Mouse (Mus musculus) intestine, embryonic 14.5 days (tissue): Measurements from ENCODE around the gene Ryr1. TPM values are rescaled to one million over a fixed set of nuclear protein-coding genes. Genes with fewer than 3 reads are reported as not detected.

ENCODE experiments used
- ATAC-seq: fragments of 200-750 bp; cut with Nextera tagmentation; replicated peaks from 2 replicates; pipeline ENCODE4 v1.8.0; 2017; ENCODE audit warnings: low read depth, moderate number of reproducible peaks, moderate TSS enrichment, moderate library complexity; ENCODE audit not compliant: low FRiP score, low TSS enrichment
- DNase-seq: peaks from one replicate; pipeline ENCODE4 v3.0.0-alpha.2; 2018; ENCODE audit warnings: low spot score
- H3K27ac ChIP-seq: fragments of 300-500 bp; sonication (generic); 2 replicates; pipeline ENCODE4 v1.5.1; 2014; ENCODE audit warnings: low read depth, mild to moderate bottlenecking, control low read depth
- H3K27me3 ChIP-seq: fragments of 300-500 bp; sonication (generic); replicated peaks from 2 replicates; pipeline ENCODE4 v1.6.1; 2014; ENCODE audit warnings: low read length, control low read depth; ENCODE audit not compliant: control insufficient read depth, insufficient read depth
- H3K36me3 ChIP-seq: fragments of 300-500 bp; sonication (generic); 2 replicates; pipeline ENCODE4 v1.6.1; 2014; ENCODE audit warnings: low read length, control low read depth; ENCODE audit not compliant: control insufficient read depth, insufficient read depth
- H3K4me1 ChIP-seq: fragments of 300-500 bp; sonication (generic); replicated peaks from 2 replicates; pipeline ENCODE4 v1.6.1; 2014; ENCODE audit warnings: low read length, control low read depth, mixed read lengths; ENCODE audit not compliant: control insufficient read depth, insufficient read depth
- H3K4me2 ChIP-seq: fragments of 300-500 bp; sonication (generic); 2 replicates; pipeline ENCODE4 v1.6.1; 2014; ENCODE audit warnings: low read length
- H3K4me3 ChIP-seq: fragments of 300-500 bp; sonication (generic); 2 replicates; pipeline ENCODE4 v1.5.1; 2014; ENCODE audit warnings: low read depth, low read length, control low read depth, mixed read lengths
- H3K9ac ChIP-seq: fragments of 300-500 bp; sonication (generic); 2 replicates; pipeline ENCODE4 v1.6.1; 2014; ENCODE audit warnings: mild to moderate bottlenecking, low read length
- H3K9me3 ChIP-seq: fragments of 300-500 bp; sonication (generic); 2 replicates; pipeline ENCODE4 v1.6.1; 2016; ENCODE audit warnings: low read length, control low read depth; ENCODE audit not compliant: control insufficient read depth
- WGBS: fragments of 180-500 bp; shearing (Covaris S2); extraction: QIAGEN DNeasy Blood & Tissue Kit; methylation state at CpG from one replicate; pipeline ENCODE4 v1.1.7; 2014; 5-methylcytosine and 5-hydroxymethylcytosine counted together
- polyA plus RNA-seq: library from polyadenylated mRNA; unstranded; fragments of >200 nt; fragmentation: Nextera tagmentation; extraction: Ambion mirVana; gene quantifications from 2 replicates; pipeline ENCODE4 v1.2.1, GENCODE M21; 2014

Gene Ryr1
- polyA plus RNA-seq, 1 experiment from 2014 or later = 0.80 TPM

GRCm38 (mm10) chr7:29134693-29135386 lies 9.9 kb upstream of the Ryr1 start, which contains the start of gene Rasgrp4:
Gene Rasgrp4 (plus strand): TSS chr7:29134851.
- WGBS = 2% methylated on average over 17 of the region's 20 CpGs

GRCm38 (mm10) chr7:29134230-29134629 lies 9.3 kb upstream of the Ryr1 start:
- H3K27me3 ChIP-seq = no peaks in the 10 kb centered on the region
- H3K36me3 ChIP-seq = no peaks in the 10 kb centered on the region
- ATAC-seq = no peak
- 4% methylated on average over 3 of the region's 4 CpGs for WGBS
- H3K9ac ChIP-seq = no peak overlapping the region
- H3K4me2 ChIP-seq = peak overlapping the region; percentile 49
- H3K4me1 ChIP-seq = 0 out of 2 replicates have a peak, but pooled peaks cover 10% of the 10 kb centered on the region
- H3K9me3 ChIP-seq = no peaks in the 10 kb centered on the region
- peak overlapping the region; percentile 25; the same call in 1 of the 2 replicates for H3K4me3 ChIP-seq
- DNase-seq = no peak
- H3K27ac ChIP-seq = no peak overlapping the region

More at GRCm38 (mm10) chr7:29134693-29135386, 9.9 kb upstream of the Ryr1 start, which contains the start of gene Rasgrp4:
- Histone ChIP-seq H3K36me3 (no peaks in the 10 kb centered on the region), H3K27ac (no peak within 1 kb of the TSS), H3K4me2 (peak within 1 kb of the TSS; percentile 49), H3K27me3 (no peaks in the 10 kb centered on the region), H3K4me1 (0 out of 2 replicates have a peak, but pooled peaks cover 10% of the 10 kb centered on the region), H3K9me3 (no peaks in the 10 kb centered on the region), H3K9ac (peak within 1 kb of the TSS; percentile 16; the same call in 1 of the 2 replicates), H3K4me3 (peak within 1 kb of the TSS; percentile 25)
- DNase-seq (peak; percentile 63), ATAC-seq (no peak; the same call in 1 of the 2 replicates)

GRCm38 (mm10) chr7:29128725-29129124 lies 3.7 kb upstream of the Ryr1 start:
- WGBS = 67% methylated on average over 2 of the region's 2 CpGs
- Histone ChIP-seq H3K9ac (no peak overlapping the region), H3K36me3 (no peaks in the 10 kb centered on the region), H3K9me3 (no peaks in the 10 kb centered on the region), H3K4me1 (peaks cover 11% of the 10 kb centered on the region; the same call in 1 of the 2 replicates), H3K27ac (no peak overlapping the region), H3K4me3 (no peak overlapping the region), H3K4me2 (no peak overlapping the region), H3K27me3 (no peaks in the 10 kb centered on the region)
- DNase-seq (no peak), ATAC-seq (no peak)

- Histone ChIP-seq H3K4me1 (peaks cover 11% of the 10 kb centered on the region; the same call in 1 of the 2 replicates), H3K4me2 (no peak overlapping the region), H3K4me3 (no peak overlapping the region), H3K9ac (no peak overlapping the region), H3K27ac (no peak overlapping the region), H3K9me3 (no peaks in the 10 kb centered on the region), H3K27me3 (no peaks in the 10 kb centered on the region), H3K36me3 (no peaks in the 10 kb centered on the region)
- WGBS = 15% methylated on average over 7 of the region's 7 CpGs
- ATAC-seq = 0 out of 2 replicates have a peak, but pooled peaks have one; percentile 9
- peak; percentile 77 for DNase-seq
Observed at GRCm38 (mm10) chr7:29126173-29126915, 1.4 kb upstream of the Ryr1 start.

- 46% methylated on average over 5 of the region's 5 CpGs for WGBS
- no peaks in the 10 kb centered on the region for H3K9me3 ChIP-seq
- H3K4me2 ChIP-seq = no peak overlapping the region
Observed at GRCm38 (mm10) chr7:29123531-29124358, 1.2 kb downstream of the Ryr1 start.

GRCm38 (mm10) chr7:29122821-29123220 lies 2.2 kb downstream of the Ryr1 start:
- H3K4me2 ChIP-seq = no peak overlapping the region
- no peak overlapping the region for H3K9ac ChIP-seq
- DNase-seq = no peak
- no peaks in the 10 kb centered on the region for H3K9me3 ChIP-seq
- no peak overlapping the region for H3K4me3 ChIP-seq
- ATAC-seq = no peak
- peaks cover 11% of the 10 kb centered on the region; the same call in 1 of the 2 replicates for H3K4me1 ChIP-seq
- H3K27me3 ChIP-seq = no peaks in the 10 kb centered on the region
- no peak overlapping the region for H3K27ac ChIP-seq
- WGBS = 92% methylated on average over 9 of the region's 9 CpGs
- no peaks in the 10 kb centered on the region for H3K36me3 ChIP-seq

More at GRCm38 (mm10) chr7:29123531-29124358, 1.2 kb downstream of the Ryr1 start:
- Histone ChIP-seq H3K4me1 (peaks cover 11% of the 10 kb centered on the region; the same call in 1 of the 2 replicates), H3K4me3 (no peak overlapping the region), H3K27me3 (no peaks in the 10 kb centered on the region), H3K36me3 (no peaks in the 10 kb centered on the region), H3K27ac (no peak overlapping the region), H3K9ac (no peak overlapping the region)
- no peak for DNase-seq
- 0 out of 2 replicates have a peak, but pooled peaks have one; percentile 29 for ATAC-seq

GRCm38 (mm10) chr7:29119526-29119925 lies 5.5 kb downstream of the Ryr1 start:
- no peaks in the 10 kb centered on the region for H3K27me3 ChIP-seq
- no peak overlapping the region for H3K4me2 ChIP-seq
- H3K27ac ChIP-seq = no peak overlapping the region
- no peak for DNase-seq
- peaks cover 3% of the 10 kb centered on the region; the same call in 1 of the 2 replicates for H3K4me1 ChIP-seq
- no peak overlapping the region for H3K4me3 ChIP-seq
- no peaks in the 10 kb centered on the region for H3K36me3 ChIP-seq
- H3K9me3 ChIP-seq = no peaks in the 10 kb centered on the region
- H3K9ac ChIP-seq = no peak overlapping the region
- WGBS = 86% methylated on average over 1 of the region's 1 CpGs
- no peak for ATAC-seq
